Mouse (Mus musculus) liver, embryonic 12.5 days (tissue): ENCODE measurements around the gene Pdzrn4. TPM values are rescaled to one million over a fixed set of nuclear protein-coding genes. Genes with fewer than 3 reads are reported as not detected.
A peak's percentile ranks its signal among the peaks of the same experiment; 100 is the strongest.

ENCODE experiments used
- ATAC-seq: fragments of 200-750 bp; cut with Nextera tagmentation; 2 replicates; pipeline ENCODE4 v1.8.0; 2017; ENCODE audit warnings: moderate number of reproducible peaks, mild to moderate bottlenecking, moderate library complexity
- H3K27ac ChIP-seq: fragments of 300-500 bp; sonication (generic); 2 replicates; pipeline ENCODE4 v1.5.1; 2016; ENCODE audit warnings: mild to moderate bottlenecking
- H3K27me3 ChIP-seq: fragments of 300-500 bp; sonication (generic); replicated peaks from 2 replicates; pipeline ENCODE4 v1.6.1; 2016; ENCODE audit warnings: mild to moderate bottlenecking, moderate library complexity
- H3K36me3 ChIP-seq: fragments of 300-500 bp; sonication (generic); 2 replicates; pipeline ENCODE4 v1.6.1; 2016; ENCODE audit warnings: mild to moderate bottlenecking, moderate library complexity
- H3K4me1 ChIP-seq: fragments of 300-500 bp; sonication (generic); 2 replicates; pipeline ENCODE4 v1.6.1; 2016
- H3K4me2 ChIP-seq: fragments of 300-500 bp; sonication (generic); 2 replicates; pipeline ENCODE4 v1.6.1; 2016; ENCODE audit warnings: mild to moderate bottlenecking, moderate library complexity
- H3K4me3 ChIP-seq: fragments of 300-500 bp; sonication (generic); 2 replicates; pipeline ENCODE4 v1.5.1; 2016; ENCODE audit warnings: mild to moderate bottlenecking, moderate library complexity
- H3K9ac ChIP-seq: fragments of 300-500 bp; sonication (generic); 2 replicates; pipeline ENCODE4 v1.6.1; 2016; ENCODE audit warnings: mild to moderate bottlenecking, moderate library complexity
- H3K9me3 ChIP-seq: fragments of 300-500 bp; sonication (generic); replicated peaks from 2 replicates; pipeline ENCODE4 v1.6.1; 2016; ENCODE audit warnings: mild to moderate bottlenecking, moderate library complexity
- WGBS: fragments of 180-500 bp; shearing (Covaris S2); methylation state at CpG from one replicate; pipeline ENCODE4 v1.1.7; 2016; ENCODE audit not compliant: insufficient replicate concordance; 5-methylcytosine and 5-hydroxymethylcytosine counted together
- polyA plus RNA-seq: library from polyadenylated mRNA; unstranded; fragments of >200 nt; fragmentation: Nextera tagmentation; extraction: Ambion mirVana; gene quantifications from 2 replicates; pipeline ENCODE4 v1.2.1, GENCODE M21; 2016

Gene Pdzrn4
- polyA plus RNA-seq, 1 experiment from 2014 or later: 0.17 TPM

GRCm38 (mm10) chr15:92598380-92599295 lies 202.0 kb downstream of the Pdzrn4 start:
- Histone ChIP-seq H3K27me3 (peaks cover 19% of the 10 kb centered on the region), H3K4me2 (peak overlapping the region; percentile 14; the same call in 1 of the 2 replicates), H3K9ac (no peak overlapping the region), H3K4me3 (no peak overlapping the region), H3K27ac (no peak overlapping the region), H3K4me1 (no peaks in the 10 kb centered on the region), H3K36me3 (no peaks in the 10 kb centered on the region), H3K9me3 (no peaks in the 10 kb centered on the region)
- no peak for ATAC-seq
- 4% methylated on average over 18 of the region's 18 CpGs for WGBS

- no peak overlapping the region for H3K9ac ChIP-seq
- peaks cover 19% of the 10 kb centered on the region for H3K27me3 ChIP-seq
- 9% methylated on average over 6 of the region's 7 CpGs for WGBS
- no peak overlapping the region for H3K27ac ChIP-seq
- no peak for ATAC-seq
- no peaks in the 10 kb centered on the region for H3K36me3 ChIP-seq
- no peaks in the 10 kb centered on the region for H3K4me1 ChIP-seq
- H3K4me3 ChIP-seq: no peak overlapping the region
- H3K9me3 ChIP-seq: no peaks in the 10 kb centered on the region
- H3K4me2 ChIP-seq: no peak overlapping the region
Measured at GRCm38 (mm10) chr15:92599381-92599780, 202.7 kb downstream of the Pdzrn4 start.

DNA sequence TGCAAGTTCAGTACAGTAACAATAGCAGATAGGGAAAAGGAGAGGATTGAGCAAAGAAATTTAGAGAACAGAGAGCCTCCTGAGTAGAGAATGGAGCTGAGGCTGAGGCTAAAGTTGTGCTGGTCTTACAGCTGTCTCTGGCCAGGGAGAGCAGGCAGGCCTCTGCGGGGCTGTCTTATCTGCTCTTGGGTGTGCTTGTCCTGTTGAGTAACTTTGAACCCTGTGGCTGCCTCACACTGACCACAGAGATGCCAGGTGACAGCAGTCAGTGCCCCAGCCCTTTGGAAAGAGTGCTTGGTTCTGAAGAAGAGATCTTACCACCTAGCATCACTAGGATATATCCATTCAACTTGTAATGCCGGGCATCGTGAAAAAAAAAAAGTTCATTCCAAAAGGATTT lies 214.2 kb downstream of the Pdzrn4 start:
- H3K4me3 ChIP-seq: no peak overlapping the region
- H3K36me3 ChIP-seq: no peaks in the 10 kb centered on the region
- no peak for ATAC-seq
- H3K4me2 ChIP-seq: no peak overlapping the region
- WGBS: 62% methylated on average over 3 of the region's 3 CpGs
- H3K9ac ChIP-seq: no peak overlapping the region
- no peaks in the 10 kb centered on the region for H3K9me3 ChIP-seq
- H3K4me1 ChIP-seq: no peaks in the 10 kb centered on the region
- no peaks in the 10 kb centered on the region for H3K27me3 ChIP-seq
- H3K27ac ChIP-seq: no peak overlapping the region

- 69% methylated on average over 1 of the region's 1 CpGs for WGBS
- no peak for ATAC-seq
Measured at GRCm38 (mm10) chr15:92612386-92612785, 215.7 kb downstream of the Pdzrn4 start.

DNA sequence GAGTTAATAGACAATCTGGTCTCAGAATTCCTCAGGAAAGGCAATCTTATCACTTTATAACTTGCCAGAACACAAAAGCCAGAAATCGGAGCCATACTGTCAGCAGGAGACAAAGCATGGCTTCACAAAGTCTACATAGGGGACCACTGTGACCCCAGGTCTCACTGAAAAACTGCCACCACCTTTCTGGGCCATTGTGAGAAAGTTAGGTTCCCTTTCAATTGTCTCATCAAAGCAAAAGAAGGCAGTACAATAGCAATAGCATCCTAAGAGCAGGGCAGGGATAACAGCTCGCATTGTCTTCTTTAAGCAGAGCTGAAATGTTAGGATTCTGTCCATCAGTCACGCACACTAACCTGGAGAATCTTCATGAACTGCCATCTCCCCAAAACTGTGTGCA lies 216.5 kb downstream of the Pdzrn4 start:
- no peak overlapping the region for H3K27ac ChIP-seq
- H3K27me3 ChIP-seq: no peaks in the 10 kb centered on the region
- no peak overlapping the region for H3K4me3 ChIP-seq
- H3K4me2 ChIP-seq: no peak overlapping the region
- WGBS: 77% methylated on average over 3 of the region's 3 CpGs
- ATAC-seq: no peak
- no peaks in the 10 kb centered on the region for H3K36me3 ChIP-seq
- no peaks in the 10 kb centered on the region for H3K4me1 ChIP-seq
- no peak overlapping the region for H3K9ac ChIP-seq
- no peaks in the 10 kb centered on the region for H3K9me3 ChIP-seq

More at GRCm38 (mm10) chr15:92612386-92612785, 215.7 kb downstream of the Pdzrn4 start:
- Histone ChIP-seq H3K36me3 (no peaks in the 10 kb centered on the region), H3K9ac (no peak overlapping the region), H3K4me1 (no peaks in the 10 kb centered on the region), H3K9me3 (no peaks in the 10 kb centered on the region), H3K4me2 (no peak overlapping the region), H3K4me3 (no peak overlapping the region), H3K27me3 (no peaks in the 10 kb centered on the region), H3K27ac (no peak overlapping the region)

- no peaks in the 10 kb centered on the region for H3K36me3 ChIP-seq
- no peak overlapping the region for H3K4me3 ChIP-seq
- no peak overlapping the region for H3K4me2 ChIP-seq
- no peak for ATAC-seq
- H3K4me1 ChIP-seq: no peaks in the 10 kb centered on the region
- no peak overlapping the region for H3K9ac ChIP-seq
- H3K27ac ChIP-seq: no peak overlapping the region
- WGBS: 77% methylated on average over 9 of the region's 9 CpGs
- peaks cover 5% of the 10 kb centered on the region; the same call in 1 of the 2 replicates for H3K9me3 ChIP-seq
- H3K27me3 ChIP-seq: no peaks in the 10 kb centered on the region
Measured at GRCm38 (mm10) chr15:92621731-92622234, 225.1 kb downstream of the Pdzrn4 start.

- no peak overlapping the region for H3K9ac ChIP-seq
- WGBS: 65% methylated on average over 5 of the region's 5 CpGs
Measured at GRCm38 (mm10) chr15:92622323-92622722, 225.6 kb downstream of the Pdzrn4 start.

GRCm38 (mm10) chr15:92629172-92629571 lies 232.5 kb downstream of the Pdzrn4 start:
- H3K9ac ChIP-seq: no peak overlapping the region
- ATAC-seq: no peak
- H3K27ac ChIP-seq: no peak overlapping the region
- 12% methylated on average over 2 of the region's 2 CpGs for WGBS
- H3K36me3 ChIP-seq: no peaks in the 10 kb centered on the region
- H3K9me3 ChIP-seq: no peaks in the 10 kb centered on the region
- no peaks in the 10 kb centered on the region for H3K4me1 ChIP-seq
- no peak overlapping the region for H3K4me3 ChIP-seq
- no peak overlapping the region for H3K4me2 ChIP-seq
- no peaks in the 10 kb centered on the region for H3K27me3 ChIP-seq

More at GRCm38 (mm10) chr15:92622323-92622722, 225.6 kb downstream of the Pdzrn4 start:
- Histone ChIP-seq H3K4me2 (no peak overlapping the region), H3K27me3 (no peaks in the 10 kb centered on the region), H3K4me3 (no peak overlapping the region), H3K9me3 (peaks cover 5% of the 10 kb centered on the region; the same call in 1 of the 2 replicates), H3K27ac (no peak overlapping the region), H3K4me1 (no peaks in the 10 kb centered on the region), H3K36me3 (no peaks in the 10 kb centered on the region)
- no peak for ATAC-seq

DNA sequence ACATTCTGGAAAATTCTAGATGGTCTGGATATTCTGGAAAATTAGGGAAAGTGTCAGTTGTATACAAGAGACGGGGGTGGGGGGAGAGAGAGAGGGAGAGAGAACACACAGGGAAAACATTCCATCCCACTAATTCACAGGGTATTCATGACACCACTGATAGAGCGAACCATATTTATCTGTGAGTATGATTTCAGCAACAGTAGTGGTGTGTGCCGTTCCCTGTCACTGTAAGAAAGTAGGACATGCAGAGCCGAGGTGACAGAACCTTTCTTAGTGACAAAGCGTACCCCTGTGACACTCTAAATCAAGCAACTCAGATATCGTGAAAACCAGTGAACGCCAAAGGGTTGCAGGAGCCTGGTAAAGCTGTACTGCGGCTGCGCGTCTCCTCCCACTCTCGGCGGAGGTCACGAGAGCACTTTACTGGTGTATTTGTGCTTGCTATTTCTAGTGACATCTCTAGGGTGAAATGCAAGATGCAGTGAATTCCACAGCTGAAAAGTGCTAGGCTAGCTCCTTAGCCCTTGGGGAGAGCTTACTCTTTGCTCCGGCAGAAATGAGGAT lies 237.4 kb downstream of the Pdzrn4 start:
- ATAC-seq: no peak
- H3K4me3 ChIP-seq: no peak overlapping the region
- no peaks in the 10 kb centered on the region for H3K36me3 ChIP-seq
- no peaks in the 10 kb centered on the region for H3K27me3 ChIP-seq
- H3K9me3 ChIP-seq: no peaks in the 10 kb centered on the region
- no peak overlapping the region for H3K4me2 ChIP-seq
- no peak overlapping the region for H3K9ac ChIP-seq
- WGBS: 78% methylated on average over 14 of the region's 14 CpGs
- H3K27ac ChIP-seq: no peak overlapping the region
- H3K4me1 ChIP-seq: no peaks in the 10 kb centered on the region

DNA sequence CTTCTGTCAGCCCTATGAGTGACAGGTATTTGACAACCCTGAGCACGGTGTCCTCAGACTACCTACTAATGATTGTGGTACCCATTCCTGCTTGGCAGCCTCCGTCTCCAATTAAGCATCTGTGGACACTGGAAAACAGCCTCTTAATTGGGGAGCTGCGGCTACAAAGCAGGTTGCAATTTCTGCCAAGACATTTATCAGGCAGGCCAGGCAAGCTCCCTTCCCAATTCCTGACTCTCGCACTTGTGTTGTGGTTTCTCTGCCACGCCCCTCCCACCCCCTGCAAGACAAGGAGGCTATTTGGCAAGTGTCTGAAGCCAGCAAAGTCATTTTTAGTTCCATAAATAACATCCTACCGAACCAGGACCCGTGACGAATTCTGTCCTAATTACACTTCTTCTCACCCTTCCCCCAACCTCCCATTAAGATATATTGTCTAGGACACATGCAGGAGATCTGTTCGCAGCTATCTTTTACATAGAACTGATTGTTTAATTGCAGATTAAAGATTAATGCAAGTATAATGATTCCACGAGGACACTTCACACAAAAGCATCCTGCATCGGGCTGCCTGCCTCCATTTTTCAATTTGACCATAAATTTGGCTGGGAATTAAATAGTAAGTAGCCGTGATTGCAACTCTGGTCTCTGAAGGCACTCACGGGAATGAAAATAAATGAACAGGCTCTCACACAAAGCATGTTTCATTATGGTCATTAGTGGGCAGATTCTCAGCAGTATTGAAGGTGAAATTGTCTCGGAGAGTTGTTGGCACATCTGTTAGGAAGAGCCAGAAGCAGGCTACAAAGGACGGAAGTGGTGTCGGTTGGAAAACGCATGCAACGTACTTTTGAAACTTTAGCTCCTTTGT lies 243.8 kb downstream of the Pdzrn4 start:
- no peak overlapping the region for H3K4me2 ChIP-seq
- H3K36me3 ChIP-seq: no peaks in the 10 kb centered on the region
- 54% methylated on average over 18 of the region's 18 CpGs for WGBS
- H3K9ac ChIP-seq: no peak overlapping the region
- H3K4me1 ChIP-seq: no peaks in the 10 kb centered on the region
- no peaks in the 10 kb centered on the region for H3K27me3 ChIP-seq
- H3K4me3 ChIP-seq: no peak overlapping the region
- H3K9me3 ChIP-seq: no peaks in the 10 kb centered on the region
- no peak overlapping the region for H3K27ac ChIP-seq
- ATAC-seq: no peak

DNA sequence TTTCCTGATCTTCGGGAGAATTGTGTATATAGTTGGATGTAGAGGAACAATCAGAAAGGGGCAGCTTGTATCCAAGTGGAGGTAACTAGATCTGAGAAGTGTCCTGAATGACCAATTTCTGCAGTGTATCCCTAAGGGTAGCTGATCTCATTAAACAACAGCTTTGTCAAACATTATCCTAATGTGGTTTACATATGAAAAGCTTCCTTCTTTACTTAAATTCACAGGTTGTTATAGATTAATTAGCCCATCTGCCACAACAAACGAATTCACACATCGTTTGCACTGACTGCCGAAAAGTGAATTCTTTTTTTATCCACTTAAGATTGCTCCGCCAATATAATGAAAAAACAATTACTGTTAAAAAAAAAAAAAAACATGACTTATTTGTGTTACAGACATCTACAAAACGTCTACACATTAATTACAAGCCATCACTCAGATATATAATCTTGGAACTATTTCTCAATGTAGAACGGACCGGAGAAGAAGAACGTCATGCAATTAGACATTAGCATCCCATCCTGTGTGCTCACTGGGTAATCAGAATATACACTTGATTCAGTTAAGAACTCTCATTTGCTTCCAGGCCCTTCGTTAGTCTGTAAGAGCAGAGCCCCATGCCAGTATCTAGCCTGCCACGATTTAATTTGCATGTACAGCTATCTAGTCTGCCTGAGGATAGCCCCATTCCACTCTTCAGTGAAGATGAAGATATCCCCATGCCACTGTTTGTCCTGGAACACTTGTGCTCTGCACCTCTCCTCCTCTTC lies 274.8 kb downstream of the Pdzrn4 start:
- WGBS: 75% methylated on average over 11 of the region's 11 CpGs
- H3K9ac ChIP-seq: no peak overlapping the region
- no peaks in the 10 kb centered on the region for H3K27me3 ChIP-seq
- no peak overlapping the region for H3K4me2 ChIP-seq
- H3K4me3 ChIP-seq: no peak overlapping the region
- no peaks in the 10 kb centered on the region for H3K9me3 ChIP-seq
- H3K36me3 ChIP-seq: no peaks in the 10 kb centered on the region
- no peaks in the 10 kb centered on the region for H3K4me1 ChIP-seq
- no peak for ATAC-seq
- H3K27ac ChIP-seq: no peak overlapping the region
